Mouse (Mus musculus): ENCODE results near the gene BC061212.
"Not testable (repeated sequence)": the region's sequence is repeated elsewhere in the genome, so short reads cannot be mapped to it uniquely, and the experiment has no call there.

BC061212 gene

GRCm38 (mm10) chr5:94070445-94070844 lies at the start of gene BC061212:
TSS of gene BC061212 (minus strand) at chr5:94070545.
- not testable (repeated sequence) for DNase-seq

- DNase-seq = not testable (repeated sequence)
Measured at GRCm38 (mm10) chr5:94076085-94076484, 5.7 kb upstream of the BC061212 start, which contains the start of gene Gm6351. TSS of gene Gm6351 (plus strand) at chr5:94076385.
